Mouse (Mus musculus) kidney, embryonic 14.5 days (tissue): ENCODE data around the gene Nfib. TPM values are rescaled to one million over a fixed set of nuclear protein-coding genes. Genes with fewer than 3 reads are reported as not detected.

Experiments used
- ATAC-seq: fragments of 200-750 bp; cut with Nextera tagmentation; 2 replicates; pipeline ENCODE4 v1.8.0; 2017; ENCODE audit warnings: moderate number of reproducible peaks, mild to moderate bottlenecking, moderate TSS enrichment, moderate library complexity; ENCODE audit not compliant: low FRiP score, low TSS enrichment
- H3K27ac ChIP-seq: fragments of 300-500 bp; sonication (generic); 2 replicates; pipeline ENCODE4 v1.5.1; 2014; ENCODE audit warnings: low read depth, mild to moderate bottlenecking, low read length, moderate library complexity, mixed read lengths
- H3K27me3 ChIP-seq: fragments of 300-500 bp; sonication (generic); 2 replicates; pipeline ENCODE4 v1.6.1; 2014; ENCODE audit warnings: mild to moderate bottlenecking, low read length; ENCODE audit not compliant: control insufficient read depth, insufficient read depth
- H3K36me3 ChIP-seq: fragments of 300-500 bp; sonication (generic); 2 replicates; pipeline ENCODE4 v1.6.1; 2014; ENCODE audit warnings: low read length, mixed read lengths; ENCODE audit not compliant: control insufficient read depth, insufficient read depth
- H3K4me1 ChIP-seq: fragments of 300-500 bp; sonication (generic); 2 replicates; pipeline ENCODE4 v1.6.1; 2014; ENCODE audit warnings: low read length, mixed read lengths; ENCODE audit not compliant: control insufficient read depth, insufficient read depth
- H3K4me2 ChIP-seq: fragments of 300-500 bp; sonication (generic); replicated peaks from 2 replicates; pipeline ENCODE4 v1.6.1; 2014; ENCODE audit warnings: low read depth, mild to moderate bottlenecking, low read length
- H3K4me3 ChIP-seq: fragments of 300-500 bp; sonication (generic); 2 replicates; pipeline ENCODE4 v1.5.1; 2014; ENCODE audit warnings: mild to moderate bottlenecking, low read length
- H3K9ac ChIP-seq: fragments of 300-500 bp; sonication (generic); 2 replicates; pipeline ENCODE4 v1.6.1; 2014; ENCODE audit warnings: low read depth, mild to moderate bottlenecking, low read length, moderate library complexity
- H3K9me3 ChIP-seq: fragments of 300-500 bp; sonication (generic); 2 replicates; pipeline ENCODE4 v1.6.1; 2016; ENCODE audit warnings: low read length; ENCODE audit not compliant: control insufficient read depth
- WGBS: fragments of 180-500 bp; shearing (Covaris S2); extraction: QIAGEN DNeasy Blood & Tissue Kit; methylation state at CpG from one replicate; pipeline ENCODE4 v1.1.7; 2014; 5-methylcytosine and 5-hydroxymethylcytosine counted together
- polyA plus RNA-seq: library from polyadenylated mRNA; unstranded; fragments of >200 nt; fragmentation: Nextera tagmentation; extraction: Ambion mirVana; gene quantifications from 2 replicates; pipeline ENCODE4 v1.2.1, GENCODE M21; 2014

The Nfib gene
- polyA plus RNA-seq, 1 experiment from 2014 or later = 36.0 TPM

DNA sequence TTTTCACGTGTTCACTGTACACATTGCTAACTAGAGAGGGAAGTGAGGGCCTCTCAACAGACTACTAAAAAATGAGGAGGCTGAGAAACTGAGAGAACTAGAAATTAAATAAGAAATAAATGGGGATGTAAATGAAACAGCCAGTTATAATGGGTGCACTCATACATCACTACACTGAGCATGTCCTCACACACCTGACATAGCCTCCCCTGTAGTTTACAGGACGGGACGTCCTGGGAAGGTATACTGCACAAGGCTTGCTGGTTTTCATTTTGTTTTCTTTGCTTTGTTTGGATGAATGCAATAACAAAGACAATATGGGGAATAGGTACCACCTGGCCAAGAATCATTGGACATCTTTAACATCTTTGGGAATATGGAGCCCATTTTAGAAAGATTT, 211.1 kb downstream of the Nfib start:
- WGBS = 75% methylated on average over 3 of the region's 3 CpGs

GRCm38 (mm10) chr4:82493865-82494264, 211.7 kb downstream of the Nfib start:
- no peaks in the 10 kb centered on the region for H3K9me3 ChIP-seq
- peaks cover 12% of the 10 kb centered on the region for H3K36me3 ChIP-seq
- H3K27me3 ChIP-seq = peaks cover 13% of the 10 kb centered on the region; the same call in 1 of the 2 replicates
- H3K4me2 ChIP-seq = no peak overlapping the region
- no peak overlapping the region for H3K4me3 ChIP-seq
- H3K27ac ChIP-seq = no peak overlapping the region
- WGBS = 70% methylated on average over 1 of the region's 1 CpGs
- no peak overlapping the region for H3K9ac ChIP-seq
- no peaks in the 10 kb centered on the region; the same call in 1 of the 2 replicates for H3K4me1 ChIP-seq
- no peak for ATAC-seq

More for the DNA sequence above, 211.1 kb downstream of the Nfib start:
- Histone ChIP-seq H3K4me2 (no peak overlapping the region), H3K4me3 (no peak overlapping the region), H3K27ac (no peak overlapping the region), H3K36me3 (peaks cover 12% of the 10 kb centered on the region), H3K9ac (no peak overlapping the region), H3K4me1 (peaks cover under 1% of the 10 kb centered on the region; the same call in 1 of the 2 replicates), H3K27me3 (peaks cover 13% of the 10 kb centered on the region; the same call in 1 of the 2 replicates), H3K9me3 (no peaks in the 10 kb centered on the region)
- no peak for ATAC-seq

DNA sequence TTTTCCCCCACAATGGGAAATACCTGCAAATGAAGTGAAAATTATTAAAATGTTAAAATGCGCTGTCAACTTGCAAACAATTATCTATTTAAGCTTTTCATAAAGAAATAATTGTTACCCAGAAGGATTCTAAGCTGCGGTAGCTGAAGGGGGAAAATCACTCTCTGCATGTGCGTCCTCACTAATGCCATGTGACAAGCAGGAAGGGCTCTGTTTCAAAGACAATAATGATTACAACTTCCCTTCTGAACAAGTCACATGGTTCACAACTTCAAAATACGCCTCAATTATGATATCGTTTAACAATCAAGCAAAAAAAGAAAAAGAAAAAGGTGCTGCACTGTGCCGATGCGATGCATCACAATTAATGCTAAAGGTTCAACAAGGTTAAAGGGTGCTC, 212.2 kb downstream of the Nfib start:
- no peak overlapping the region for H3K4me3 ChIP-seq
- WGBS = 86% methylated on average over 7 of the region's 7 CpGs
- H3K36me3 ChIP-seq = peaks cover 12% of the 10 kb centered on the region
- no peak overlapping the region for H3K9ac ChIP-seq
- H3K4me1 ChIP-seq = no peaks in the 10 kb centered on the region; the same call in 1 of the 2 replicates
- ATAC-seq = no peak
- no peak overlapping the region for H3K27ac ChIP-seq
- H3K27me3 ChIP-seq = peaks cover 13% of the 10 kb centered on the region; the same call in 1 of the 2 replicates
- H3K4me2 ChIP-seq = no peak overlapping the region
- no peaks in the 10 kb centered on the region for H3K9me3 ChIP-seq

DNA sequence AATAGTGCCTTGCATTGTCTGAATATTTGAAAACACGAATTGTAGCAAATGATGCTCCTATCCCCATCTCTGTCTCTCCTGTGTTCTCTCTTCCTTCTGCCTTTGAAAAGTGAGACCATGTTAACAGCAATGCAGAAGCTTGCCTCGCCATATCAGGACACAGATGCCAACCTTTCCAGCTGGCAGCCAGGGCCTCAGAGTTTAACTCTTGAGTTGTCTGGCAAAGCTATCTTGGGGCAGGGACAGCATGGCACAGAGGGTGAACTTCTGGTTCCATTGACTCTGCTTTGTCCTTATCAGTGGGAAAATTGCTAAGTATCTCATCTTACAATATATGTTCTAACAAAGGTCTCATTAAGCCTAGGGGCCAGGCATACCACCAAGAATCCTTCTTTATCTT, 212.8 kb downstream of the Nfib start:
- 85% methylated on average over 2 of the region's 2 CpGs for WGBS
- Histone ChIP-seq H3K27ac (no peak overlapping the region), H3K4me1 (no peaks in the 10 kb centered on the region; the same call in 1 of the 2 replicates), H3K27me3 (peaks cover 10% of the 10 kb centered on the region; the same call in 1 of the 2 replicates), H3K36me3 (peaks cover 10% of the 10 kb centered on the region; the same call in 1 of the 2 replicates), H3K9me3 (peaks cover 1% of the 10 kb centered on the region; the same call in 1 of the 2 replicates), H3K4me3 (no peak overlapping the region), H3K9ac (no peak overlapping the region), H3K4me2 (no peak overlapping the region)
- no peak for ATAC-seq

DNA sequence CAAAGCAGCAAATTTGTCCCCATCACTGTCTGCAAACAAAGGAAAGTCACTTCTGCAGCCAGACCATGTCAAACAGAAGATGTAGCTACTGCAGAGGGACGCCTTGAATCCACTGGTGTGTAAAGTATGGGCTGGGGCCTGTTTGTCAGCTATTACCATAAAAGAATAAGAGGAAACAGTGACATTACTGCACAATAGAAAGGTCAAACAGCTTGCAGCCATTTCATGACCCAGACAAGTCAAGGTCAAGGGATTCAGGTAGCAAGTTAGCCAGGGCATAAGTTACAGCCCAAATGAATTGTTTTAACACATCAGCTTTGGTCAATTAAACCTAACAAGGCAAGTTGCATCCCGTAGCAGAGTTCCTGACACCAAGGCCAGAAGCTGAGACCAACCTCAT, 215.6 kb downstream of the Nfib start:
- H3K27me3 ChIP-seq = peaks cover 10% of the 10 kb centered on the region; the same call in 1 of the 2 replicates
- no peak for ATAC-seq
- peaks cover 10% of the 10 kb centered on the region; the same call in 1 of the 2 replicates for H3K9me3 ChIP-seq
- no peaks in the 10 kb centered on the region; the same call in 1 of the 2 replicates for H3K4me1 ChIP-seq
- no peak overlapping the region for H3K27ac ChIP-seq
- peaks cover 7% of the 10 kb centered on the region; the same call in 1 of the 2 replicates for H3K36me3 ChIP-seq
- whole genome bisulfite sequencing = 17% methylated on average over 2 of the region's 2 CpGs
- no peak overlapping the region for H3K4me3 ChIP-seq
- H3K4me2 ChIP-seq = no peak overlapping the region
- no peak overlapping the region for H3K9ac ChIP-seq

DNA sequence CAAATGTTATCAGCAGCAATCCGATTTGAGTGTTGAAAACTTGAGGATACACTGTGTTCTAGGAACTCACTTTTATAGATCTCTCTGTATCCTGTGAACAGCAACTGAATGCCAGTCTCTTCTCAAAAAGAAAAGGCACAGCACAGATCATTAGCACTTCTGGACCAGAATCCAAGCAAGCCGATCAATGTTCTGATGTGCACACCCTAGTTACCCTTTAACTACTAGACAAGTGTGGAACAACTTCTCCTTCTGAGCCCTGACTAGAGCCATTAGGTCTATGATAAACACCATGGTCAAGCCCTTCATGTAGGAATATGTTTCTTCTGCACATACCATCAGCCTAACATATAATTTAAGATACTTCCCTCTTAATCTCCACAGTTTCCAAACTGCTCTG, 219.6 kb downstream of the Nfib start:
- Histone ChIP-seq H3K27me3 (no peaks in the 10 kb centered on the region), H3K4me1 (peaks cover 2% of the 10 kb centered on the region; the same call in 1 of the 2 replicates), H3K27ac (no peak overlapping the region), H3K4me3 (no peak overlapping the region), H3K9me3 (peaks cover 10% of the 10 kb centered on the region; the same call in 1 of the 2 replicates), H3K36me3 (peaks cover 7% of the 10 kb centered on the region; the same call in 1 of the 2 replicates), H3K4me2 (no peak overlapping the region), H3K9ac (no peak overlapping the region)
- 93% methylated on average over 2 of the region's 2 CpGs for WGBS
- no peak for ATAC-seq

- Histone ChIP-seq H3K4me3 (no peak overlapping the region), H3K9ac (no peak overlapping the region), H3K27ac (no peak overlapping the region), H3K36me3 (peaks cover 7% of the 10 kb centered on the region; the same call in 1 of the 2 replicates), H3K4me1 (0 out of 2 replicates have a peak, but pooled peaks cover 2% of the 10 kb centered on the region), H3K27me3 (no peaks in the 10 kb centered on the region), H3K4me2 (no peak overlapping the region), H3K9me3 (peaks cover 10% of the 10 kb centered on the region; the same call in 1 of the 2 replicates)
- WGBS = 79% methylated on average over 1 of the region's 1 CpGs
- no peak for ATAC-seq
These were observed 221.7 kb downstream of the Nfib start for GRCm38 (mm10) chr4:82483871-82484270.

- no peaks in the 10 kb centered on the region for H3K27me3 ChIP-seq
- H3K36me3 ChIP-seq = peaks cover 7% of the 10 kb centered on the region; the same call in 1 of the 2 replicates
- no peak overlapping the region for H3K9ac ChIP-seq
- 79% methylated on average over 6 of the region's 6 CpGs for WGBS
- H3K4me3 ChIP-seq = no peak overlapping the region
- 0 out of 2 replicates have a peak, but pooled peaks cover 2% of the 10 kb centered on the region for H3K4me1 ChIP-seq
- H3K27ac ChIP-seq = no peak overlapping the region
- no peak overlapping the region for H3K4me2 ChIP-seq
- peaks cover 10% of the 10 kb centered on the region; the same call in 1 of the 2 replicates for H3K9me3 ChIP-seq
- ATAC-seq = no peak
These were observed 222.3 kb downstream of the Nfib start for GRCm38 (mm10) chr4:82483298-82483697.

GRCm38 (mm10) chr4:82480635-82481034, 224.9 kb downstream of the Nfib start:
- Histone ChIP-seq H3K9me3 (no peaks in the 10 kb centered on the region), H3K4me3 (no peak overlapping the region), H3K4me2 (no peak overlapping the region), H3K27ac (no peak overlapping the region), H3K9ac (no peak overlapping the region), H3K27me3 (no peaks in the 10 kb centered on the region), H3K4me1 (0 out of 2 replicates have a peak, but pooled peaks cover 2% of the 10 kb centered on the region), H3K36me3 (no peaks in the 10 kb centered on the region)
- WGBS = 77% methylated on average over 9 of the region's 9 CpGs
- ATAC-seq = no peak
